Mouse (Mus musculus): ENCODE results near the gene Wdr59. TPM values are rescaled to one million over a fixed set of nuclear protein-coding genes. Genes with fewer than 3 reads are reported as not detected.
"Not testable (repeated sequence)": the region's sequence is repeated elsewhere in the genome, so short reads cannot be mapped to it uniquely, and the experiment has no call there.

Wdr59 gene
- total RNA-seq, 2 experiments from 2014 or later = 8.5 to 9.0 TPM

GRCm38 (mm10) chr8:111537765-111538158 lies 15.9 kb upstream of the Wdr59 start:
- no peak for DNase-seq

DNA sequence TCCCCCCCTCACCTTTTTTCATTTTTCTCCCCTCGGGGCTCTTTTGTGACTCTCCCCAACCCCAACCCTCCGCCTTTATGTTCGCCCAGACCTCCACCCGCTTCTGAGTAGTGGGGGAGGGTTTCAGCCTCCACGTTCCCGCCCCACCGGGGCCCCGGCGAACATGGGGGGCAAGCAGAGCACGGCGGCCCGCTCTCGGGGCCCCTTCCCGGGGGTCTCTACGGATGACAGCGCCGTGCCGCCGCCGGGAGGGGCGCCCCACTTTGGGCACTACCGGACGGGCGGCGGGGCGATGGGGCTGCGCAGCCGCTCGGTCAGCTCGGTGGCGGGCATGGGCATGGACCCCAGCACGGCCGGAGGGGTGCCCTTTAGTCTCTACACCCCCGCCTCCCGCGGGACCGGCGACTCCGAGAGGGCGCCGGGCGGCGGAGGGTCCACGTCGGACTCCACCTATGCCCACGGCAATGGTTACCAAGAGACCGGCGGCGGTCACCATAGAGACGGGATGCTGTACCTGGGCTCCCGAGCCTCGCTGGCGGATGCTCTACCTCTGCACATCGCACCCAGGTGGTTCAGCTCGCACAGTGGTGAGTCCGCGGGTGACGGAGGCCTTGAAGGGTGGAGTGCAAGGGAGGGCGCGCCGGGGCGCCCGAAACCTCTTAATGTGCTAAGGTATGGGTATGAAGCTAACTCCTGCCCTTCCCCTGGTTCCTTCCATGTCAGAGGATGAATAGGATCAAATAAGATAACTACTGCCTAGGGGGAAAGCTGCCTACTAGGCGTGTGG lies 15.3 kb upstream of the Wdr59 start:
- DNase-seq = peak; percentile 40

DNA sequence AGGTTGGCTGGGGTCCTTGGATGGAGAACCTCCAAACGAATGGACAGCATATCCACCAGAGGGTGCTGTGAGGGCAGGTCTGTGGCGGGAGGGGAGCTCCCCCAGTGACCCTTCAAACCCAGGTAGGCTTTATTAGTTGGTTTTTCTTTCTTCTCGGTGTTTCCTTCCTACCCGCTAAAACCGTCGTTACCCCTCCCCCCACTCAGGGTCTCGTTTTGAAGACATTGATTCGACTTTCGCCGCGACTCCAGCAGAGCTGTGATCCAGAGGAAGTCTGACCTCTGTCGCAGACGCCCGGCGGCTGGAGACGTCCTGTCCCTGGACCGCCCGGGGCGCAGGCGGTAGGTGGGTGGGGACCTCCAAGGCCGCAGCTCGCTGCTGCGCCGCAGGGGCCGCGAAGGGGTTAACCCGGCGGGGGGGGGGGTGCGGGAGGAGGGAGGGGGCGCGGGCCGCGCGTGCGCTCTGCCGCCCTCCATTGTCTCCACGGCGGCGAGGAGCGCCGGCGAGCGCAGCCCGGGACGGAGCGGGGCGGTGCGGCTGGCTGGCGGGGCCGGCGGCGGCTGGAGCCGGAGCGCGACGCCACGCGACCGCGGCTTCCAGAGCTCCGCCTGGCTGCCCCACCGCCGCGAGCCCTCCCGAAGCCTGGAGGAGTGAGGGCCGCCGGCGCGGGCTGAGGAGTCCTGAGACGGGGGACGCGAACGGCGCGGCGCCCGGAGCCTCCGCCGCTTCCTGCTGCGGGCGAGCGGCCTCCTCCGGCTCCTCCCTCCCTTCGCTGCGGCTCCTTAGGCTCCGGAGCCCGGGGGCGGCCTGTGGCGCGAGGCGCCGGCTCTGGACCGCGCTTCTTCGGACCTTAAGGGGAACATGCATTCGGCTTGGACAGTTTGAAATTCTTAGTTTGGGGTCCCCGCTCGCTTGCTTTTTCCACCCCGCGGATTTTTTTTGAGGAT lies 14.4 kb upstream of the Wdr59 start, which contains the start of gene Znrf1:
Gene Znrf1, plus strand, starts transcription at position 67 of the 947 bp plus-strand sequence.
- peak; percentile 84 for DNase-seq

DNA sequence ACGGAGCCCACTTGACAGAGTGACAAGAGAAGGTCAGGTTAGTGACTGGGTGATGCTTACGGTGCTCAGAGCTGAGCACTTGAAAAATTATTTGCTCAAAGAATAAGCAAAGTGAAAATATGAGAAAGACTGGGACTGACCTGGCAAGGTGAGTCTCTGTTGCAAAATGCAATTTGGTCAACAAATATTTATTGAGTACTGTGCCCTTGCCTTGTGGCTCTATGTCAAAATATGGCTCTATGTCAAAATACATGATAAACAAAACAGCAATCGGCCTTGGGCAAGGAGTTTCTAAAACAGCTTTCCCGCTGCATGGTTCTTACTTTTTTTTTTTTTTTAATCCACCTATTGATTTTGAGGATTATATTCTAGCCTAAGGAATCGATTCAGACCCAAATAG lies 13.6 kb upstream of the Wdr59 start:
- no peak for DNase-seq

GRCm38 (mm10) chr8:111533503-111533902 lies 11.6 kb upstream of the Wdr59 start:
- DNase-seq = no peak

GRCm38 (mm10) chr8:111531621-111532020 lies 9.7 kb upstream of the Wdr59 start:
- no peak for DNase-seq

GRCm38 (mm10) chr8:111531191-111531590 lies 9.3 kb upstream of the Wdr59 start:
- DNase-seq = no peak

DNA sequence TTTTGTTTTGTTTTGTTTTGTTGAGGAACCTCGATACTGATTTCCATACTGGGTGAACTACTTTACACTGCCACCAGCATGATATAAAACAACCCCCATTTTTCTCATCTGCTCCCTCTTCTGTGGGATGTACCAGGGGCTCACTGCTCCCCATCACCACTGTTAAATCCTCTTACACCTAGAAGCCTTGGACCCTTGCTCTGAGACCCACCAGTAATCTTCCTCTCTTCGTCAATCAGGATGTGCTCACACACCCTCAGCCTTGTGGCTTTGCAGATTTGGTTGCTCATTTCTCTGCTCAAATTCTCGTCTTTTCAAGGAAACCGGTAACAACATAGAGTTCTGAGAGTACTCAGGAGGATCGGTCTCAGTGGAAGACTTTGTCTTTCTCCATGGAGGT lies 6.2 kb upstream of the Wdr59 start:
- no peak for DNase-seq

DNA sequence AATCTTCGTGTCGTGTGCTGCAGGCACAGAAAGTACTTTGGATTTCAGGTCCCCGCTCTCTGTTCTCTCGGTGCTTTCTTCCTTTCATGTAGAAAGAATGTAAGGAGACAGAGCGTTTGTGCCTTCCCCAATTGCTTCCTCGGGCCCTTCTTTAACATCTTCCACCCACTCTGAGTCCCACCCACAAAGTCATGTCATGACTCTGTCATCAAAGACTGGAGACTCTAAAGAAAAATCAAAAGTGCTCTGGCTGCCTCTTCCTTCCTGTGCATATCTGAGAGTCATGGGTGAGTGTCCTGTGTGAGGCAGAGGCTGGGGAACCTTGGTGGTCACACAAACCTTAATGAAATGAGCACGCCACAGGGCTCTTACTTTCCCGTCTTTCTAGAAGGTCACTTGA lies 5.3 kb upstream of the Wdr59 start:
- DNase-seq = no peak

DNA sequence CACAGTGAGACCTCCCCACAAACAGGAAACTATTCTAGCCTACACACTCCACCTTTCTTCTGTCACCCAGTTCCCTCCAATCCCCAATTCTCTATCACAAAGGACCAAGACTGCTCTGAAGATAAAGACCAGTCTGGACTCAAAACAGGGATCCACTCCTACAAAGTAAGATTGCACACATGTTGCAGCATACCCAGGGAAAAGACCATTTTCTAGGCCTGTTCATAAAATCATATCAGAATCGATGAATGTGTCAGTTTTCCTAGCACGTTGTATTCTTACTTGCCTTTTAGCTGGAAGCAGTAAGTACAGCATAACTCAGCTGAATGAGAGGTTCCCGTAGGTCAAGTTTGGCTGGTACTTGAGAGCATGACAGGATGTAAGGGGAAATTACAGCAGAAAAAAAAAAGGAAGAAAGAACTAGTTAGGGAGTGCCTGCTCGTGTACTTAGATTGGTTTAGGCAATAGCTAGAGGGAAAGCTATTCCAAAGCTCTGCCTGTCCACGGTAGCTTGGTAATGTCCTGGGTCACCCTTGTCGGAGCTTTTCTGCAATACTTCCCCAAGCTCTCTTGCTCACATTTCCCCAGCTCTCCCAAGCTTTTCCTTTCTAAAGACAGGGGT lies 4.6 kb upstream of the Wdr59 start:
- no peak for DNase-seq

DNA sequence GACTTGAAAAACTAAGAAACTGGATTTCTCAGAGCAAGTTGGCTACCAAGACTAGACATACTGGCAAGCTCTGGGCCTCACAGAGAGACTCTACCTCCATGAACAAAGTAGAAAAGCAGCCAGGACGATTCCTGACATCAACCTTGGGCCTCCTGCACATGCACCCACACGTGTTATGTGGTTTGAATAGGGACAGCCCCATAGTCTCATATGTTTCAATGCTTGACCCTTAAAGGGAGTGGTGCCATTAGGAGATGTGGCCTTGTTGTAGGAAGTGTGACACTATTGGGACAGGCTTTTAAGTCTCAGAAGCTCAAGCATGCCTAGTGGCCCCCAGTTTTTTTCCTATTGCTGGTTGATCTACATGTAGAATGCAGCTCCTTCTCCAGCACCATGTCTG lies 4.4 kb downstream of the Wdr59 start:
- DNase-seq = no peak

DNA sequence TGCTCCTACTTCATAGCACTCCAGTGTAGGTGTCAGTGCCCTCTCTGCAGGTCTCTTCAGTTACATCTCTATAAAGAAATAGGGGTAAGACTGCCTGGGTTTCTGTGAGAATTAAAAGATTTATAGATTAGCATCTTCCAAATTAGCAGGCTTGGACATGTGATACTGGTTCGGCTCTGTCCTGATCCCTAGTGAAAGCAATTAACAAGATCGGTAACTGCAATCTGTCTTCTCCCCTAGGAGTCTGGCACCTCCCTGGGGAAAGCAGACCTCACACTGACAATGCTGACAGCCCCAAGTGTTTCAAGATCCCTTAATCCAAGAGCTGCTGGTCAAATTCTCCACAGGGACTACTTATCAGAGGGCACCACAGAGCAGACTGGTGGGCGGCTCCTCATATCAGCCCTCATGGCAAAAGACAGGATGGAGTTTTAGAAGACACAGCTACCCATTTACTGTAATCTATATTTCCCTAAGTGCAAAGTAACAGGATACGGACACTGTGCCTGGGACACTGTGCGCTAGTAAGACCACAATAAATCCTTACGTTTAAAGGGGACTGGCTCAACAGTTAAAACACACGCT lies 5.3 kb downstream of the Wdr59 start:
- DNase-seq = no peak

DNA sequence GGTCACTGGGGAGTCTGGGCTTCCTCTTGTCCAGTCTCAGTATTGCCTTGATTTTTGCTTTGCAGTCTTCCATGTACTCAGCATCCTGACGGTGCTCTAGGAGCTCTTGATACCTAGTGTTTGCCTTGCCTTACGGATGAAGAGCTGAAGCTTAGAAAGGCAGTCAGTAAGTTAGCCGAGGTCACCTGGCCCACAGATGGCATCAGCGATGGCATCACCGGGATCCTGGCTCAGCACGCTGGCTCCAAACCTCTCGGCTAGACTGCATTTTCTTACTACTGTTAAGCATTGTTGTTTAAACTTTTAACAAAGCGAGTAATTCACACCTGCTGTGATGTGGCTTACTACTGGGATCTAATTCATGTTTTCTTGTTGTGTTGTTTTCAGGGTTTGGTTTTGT lies 8.4 kb downstream of the Wdr59 start:
- DNase-seq = no peak

DNA sequence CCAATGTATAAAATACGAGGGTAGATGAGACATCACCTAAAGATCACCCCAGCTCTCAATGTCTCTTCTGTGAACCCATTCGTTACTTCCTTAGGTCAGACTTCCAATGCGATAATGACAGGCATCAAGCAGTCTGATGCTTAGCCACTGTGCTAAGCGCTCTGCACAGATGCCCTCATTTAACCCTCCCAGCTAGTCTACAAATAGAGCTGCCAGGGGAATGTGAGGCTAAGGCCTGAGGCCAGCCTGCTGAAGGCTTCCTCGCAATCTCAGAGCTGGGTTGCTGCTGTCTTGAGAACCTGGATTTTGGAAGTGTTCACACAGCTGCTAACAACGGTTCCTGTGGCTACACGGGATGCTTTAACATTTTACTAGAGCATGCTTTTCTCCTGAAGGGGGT lies 9.0 kb downstream of the Wdr59 start:
- DNase-seq = no peak

- DNase-seq = peak; percentile 51
Observed at GRCm38 (mm10) chr8:111510401-111510800, 11.5 kb downstream of the Wdr59 start.

DNA sequence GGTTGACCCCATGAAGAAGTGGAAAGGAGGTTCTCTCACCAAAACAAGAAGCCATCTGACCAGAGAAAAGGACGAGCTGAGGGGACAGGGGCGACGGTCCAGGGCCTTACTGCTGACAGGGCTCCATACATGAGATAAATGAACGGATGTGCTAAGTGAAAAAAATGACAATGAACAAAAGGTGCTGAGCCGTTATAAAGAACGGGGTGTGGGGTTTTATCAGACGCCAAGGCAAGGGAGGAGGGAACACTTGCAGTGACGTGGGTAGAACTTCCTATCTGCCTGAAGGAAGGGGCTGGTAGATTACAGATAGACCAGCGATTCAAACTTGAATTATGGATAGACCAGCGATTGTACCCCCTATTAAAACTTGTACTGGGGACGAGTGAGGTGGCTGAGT lies 12.6 kb downstream of the Wdr59 start:
- DNase-seq = no peak

DNA sequence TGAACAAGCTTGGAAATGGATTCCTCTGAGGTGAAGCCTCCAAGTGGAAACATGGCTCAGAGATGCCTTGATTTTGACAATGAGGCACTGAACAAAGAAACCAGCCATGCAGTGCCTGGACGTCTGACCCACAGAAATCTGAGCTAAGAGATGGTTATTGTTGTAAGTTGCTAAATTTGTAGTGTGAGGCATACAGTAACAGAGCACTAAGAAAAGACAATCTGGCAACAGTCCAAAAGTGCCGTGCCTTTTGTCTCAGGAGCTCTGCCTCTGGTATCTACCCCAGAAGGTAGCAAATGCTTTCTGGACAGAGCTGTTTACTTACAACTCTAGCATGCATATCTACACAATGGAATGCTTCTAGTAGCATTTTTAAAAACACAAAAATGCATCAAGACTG lies 13.3 kb downstream of the Wdr59 start:
- peak; percentile 25 for DNase-seq

DNA sequence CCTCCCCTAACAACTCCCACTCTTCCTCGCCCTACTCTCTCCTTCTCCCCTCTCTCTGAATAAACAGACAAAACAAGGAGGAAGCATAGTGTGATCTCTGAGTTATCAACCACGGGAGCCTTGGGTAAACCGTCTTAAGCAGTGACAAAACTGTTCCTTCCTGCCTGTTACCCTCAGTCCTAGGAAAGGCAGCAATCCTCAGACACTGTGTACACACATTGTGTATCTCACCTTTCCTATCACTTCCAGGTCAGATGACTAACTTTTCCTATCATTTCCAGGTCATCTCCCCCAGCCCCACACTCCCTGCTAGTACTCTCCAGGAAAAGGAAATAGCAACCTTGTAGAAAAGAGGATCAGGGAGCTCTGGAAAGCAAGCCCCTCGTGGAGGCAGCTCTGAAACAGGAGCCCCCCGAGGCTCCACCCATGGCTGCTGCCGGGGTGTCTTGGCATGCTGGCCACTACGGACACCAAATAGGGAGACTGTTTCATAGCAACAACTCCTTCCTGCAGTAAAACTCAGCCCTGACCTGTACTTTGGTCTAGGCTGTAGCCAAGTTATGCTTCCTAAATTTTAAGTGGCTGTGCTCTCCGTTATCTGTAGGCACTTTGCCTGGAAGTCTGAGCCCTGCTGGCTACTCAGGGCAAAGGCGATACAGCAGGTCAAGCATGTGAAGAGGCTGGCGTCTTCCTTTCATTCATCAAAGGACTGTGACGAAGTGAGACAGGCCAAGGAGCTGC lies 20.0 kb downstream of the Wdr59 start:
- DNase-seq = peak; percentile 13

GRCm38 (mm10) chr8:111498249-111498648 lies 23.6 kb downstream of the Wdr59 start:
- DNase-seq = not testable (repeated sequence)

DNA sequence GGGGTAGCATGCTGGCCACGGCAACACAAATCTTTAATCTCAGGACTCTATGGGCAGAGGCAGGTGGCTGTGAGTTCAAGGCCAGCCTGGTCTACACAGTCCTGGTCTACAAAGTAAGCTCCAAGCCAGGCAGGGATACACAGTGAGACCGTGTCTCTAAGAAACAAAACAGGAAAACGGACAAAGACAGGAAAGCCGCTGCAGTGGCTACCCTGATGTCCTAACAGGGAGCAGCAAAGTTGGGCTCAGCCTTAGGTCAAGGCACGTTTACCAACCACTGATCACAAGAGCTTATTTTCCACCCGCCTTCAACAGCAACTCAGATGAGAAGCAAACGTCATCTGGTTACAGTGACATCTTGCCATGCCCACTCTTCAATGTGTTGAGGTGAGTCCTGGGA lies 25.6 kb downstream of the Wdr59 start:
- no peak for DNase-seq

DNA sequence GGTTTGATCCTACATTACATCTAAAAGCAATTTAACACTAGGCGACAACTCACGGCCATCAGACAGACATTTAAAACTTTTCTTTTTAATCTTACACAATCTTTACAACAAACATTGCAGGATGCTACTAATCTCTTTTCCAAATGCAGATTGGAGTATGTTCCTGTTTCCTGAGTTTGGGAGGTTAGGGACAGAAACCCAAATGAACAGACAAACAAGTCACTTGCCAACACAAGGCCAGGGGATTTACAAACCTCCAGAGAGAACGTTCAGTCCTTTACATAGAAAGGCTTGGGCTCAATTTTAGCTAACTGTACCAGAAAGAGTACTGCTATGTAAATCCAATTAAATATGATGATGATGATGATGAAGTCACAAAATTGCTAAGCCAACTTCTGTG lies 28.7 kb downstream of the Wdr59 start:
- DNase-seq = no peak

GRCm38 (mm10) chr8:111492508-111492907 lies 29.4 kb downstream of the Wdr59 start:
- peak; percentile 29 for DNase-seq
